Mouse (Mus musculus): ENCODE results near the gene Mctp1.

Mctp1 gene

GRCm38 (mm10) chr13:77003684-77004083 is 619.3 kb downstream of the Mctp1 start:
- no peak for DNase-seq

GRCm38 (mm10) chr13:77018851-77019250 is 634.5 kb downstream of the Mctp1 start:
- no peak for DNase-seq

- DNase-seq = no peak
Measured at GRCm38 (mm10) chr13:77029594-77029993, 645.3 kb downstream of the Mctp1 start.

- no peak for DNase-seq
Measured at GRCm38 (mm10) chr13:77043375-77043774, 659.0 kb downstream of the Mctp1 start.

- DNase-seq = no peak
Measured at GRCm38 (mm10) chr13:77045375-77045774, 661.0 kb downstream of the Mctp1 start.

GRCm38 (mm10) chr13:77046416-77046815 is 662.1 kb downstream of the Mctp1 start:
- DNase-seq = no peak

DNA sequence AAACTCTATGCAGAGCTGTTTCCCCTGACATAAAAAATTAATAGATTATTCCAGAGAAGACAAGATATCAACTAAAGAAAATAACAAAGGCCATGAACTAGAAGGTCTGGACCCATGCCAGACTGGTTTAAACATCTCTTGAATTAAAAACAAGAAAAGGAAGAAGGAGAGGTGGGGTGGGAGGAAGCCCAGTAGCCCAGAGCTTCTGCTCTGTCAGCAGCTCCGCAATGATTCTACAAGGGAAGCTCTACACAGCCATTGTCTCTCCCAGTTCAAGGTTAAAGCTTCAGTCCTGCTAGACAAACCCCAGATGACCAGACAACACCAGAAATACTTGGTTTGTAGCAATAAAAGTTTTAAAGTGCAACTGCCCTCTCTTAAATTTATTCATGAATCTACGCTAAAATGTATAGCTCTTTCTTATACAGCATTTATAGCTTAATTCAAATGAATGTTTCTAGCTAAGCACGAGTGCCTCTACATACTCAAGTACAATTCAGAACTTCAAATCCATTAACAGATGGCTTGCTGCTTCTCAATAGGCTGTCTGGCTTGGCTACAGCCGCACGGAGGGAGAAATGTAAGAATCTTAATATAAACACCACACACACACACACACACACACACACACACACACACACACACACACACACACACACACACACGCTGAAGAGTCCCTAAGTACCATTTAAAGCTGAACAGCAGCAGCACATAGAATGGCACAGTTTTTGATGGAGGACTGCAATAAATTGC is 663.0 kb downstream of the Mctp1 start:
- DNase-seq = no peak

- no peak for DNase-seq
Measured at GRCm38 (mm10) chr13:77048461-77048860, 664.1 kb downstream of the Mctp1 start.

DNA sequence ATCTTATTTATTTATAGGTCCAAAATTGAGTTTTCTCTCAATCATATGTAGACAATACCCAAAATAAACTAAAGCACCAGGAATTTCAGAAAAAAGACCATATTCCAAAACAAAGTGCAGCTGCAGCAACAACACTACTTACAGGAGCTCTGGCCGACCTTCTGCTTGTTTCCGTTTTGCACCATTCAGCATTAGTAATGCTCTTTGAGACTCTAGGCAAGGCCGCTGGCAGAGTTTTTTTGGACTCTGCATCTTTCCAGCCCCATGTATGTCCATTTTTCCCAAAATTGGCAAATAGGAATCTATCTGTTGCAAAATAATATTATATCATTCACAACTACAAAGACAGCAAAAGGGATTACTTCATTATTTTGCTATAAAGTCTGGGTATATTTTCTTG is 665.4 kb downstream of the Mctp1 start:
- DNase-seq = no peak

DNA sequence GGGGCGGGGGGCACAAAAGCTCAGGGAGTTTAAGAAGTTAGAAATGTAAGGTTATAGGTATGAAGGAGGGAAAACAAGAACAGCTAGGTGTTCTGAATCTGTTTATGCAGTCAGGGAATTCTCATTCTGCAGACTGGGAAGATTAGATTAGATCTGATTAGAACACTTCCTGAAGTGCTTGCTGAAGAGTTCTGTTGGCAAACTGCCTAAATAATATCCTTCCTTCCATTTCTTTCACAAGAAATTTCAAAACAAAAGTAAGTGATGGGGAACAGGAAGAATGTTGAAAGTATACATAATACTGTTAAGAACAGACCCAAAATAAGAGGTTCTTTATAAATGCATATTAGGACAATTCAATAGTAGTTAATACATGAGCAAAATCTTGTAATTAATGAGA is 678.9 kb downstream of the Mctp1 start:
- DNase-seq = no peak

DNA sequence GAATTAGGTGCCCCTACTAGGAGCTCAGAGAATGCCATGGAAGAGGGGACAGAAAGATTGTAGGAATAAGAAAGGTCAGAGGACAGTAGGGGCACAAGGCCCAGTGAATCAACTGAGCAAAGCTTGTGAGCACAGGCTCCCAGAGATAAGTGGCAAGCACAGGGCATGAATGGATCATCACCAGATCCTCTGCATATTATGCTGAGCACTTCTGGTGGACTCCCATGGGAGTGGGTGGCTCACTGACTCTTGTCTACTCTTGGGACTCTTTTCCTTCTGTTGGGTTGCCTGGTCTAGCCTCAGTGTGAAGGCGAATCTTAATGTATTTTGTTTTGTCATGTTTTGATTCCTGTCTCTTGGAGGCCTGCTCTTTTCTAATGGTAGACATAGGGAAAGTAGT is 684.5 kb downstream of the Mctp1 start:
- no peak for DNase-seq

GRCm38 (mm10) chr13:77072030-77072429 is 687.7 kb downstream of the Mctp1 start:
- no peak for DNase-seq

Measured in thymus, postnatal 14 days (tissue).